Mouse (Mus musculus) E14TG2a.4 (cell line): ENCODE results near the gene Abcd3.
A peak's percentile ranks its signal among the peaks of the same experiment; 100 is the strongest.

Source experiments
- H3K27me3 ChIP-seq: 2 replicates; pipeline ENCODE4 v1.6.1; 2014; ENCODE audit warnings: low read length, control low read depth; ENCODE audit not compliant: insufficient read depth
- H3K36me3 ChIP-seq: 2 replicates; pipeline ENCODE4 v1.6.1; 2014; ENCODE audit warnings: low read length, control low read depth; ENCODE audit not compliant: insufficient read depth
- H3K4me1 ChIP-seq: replicated peaks from 2 replicates; pipeline ENCODE4 v1.6.1; 2014; ENCODE audit warnings: low read depth, low read length, control low read depth
- H3K4me3 ChIP-seq: replicated peaks from 2 replicates; pipeline ENCODE4 v1.5.1; 2014; ENCODE audit warnings: mild to moderate bottlenecking, low read length
- H3K9me3 ChIP-seq: 2 replicates; pipeline ENCODE4 v1.6.1; 2014; ENCODE audit warnings: low read length, control low read depth
- CTCF ChIP-seq: conservative IDR thresholded peaks from 2 replicates; pipeline ENCODE4 v1.5.1; 2014; ENCODE audit warnings: low read length
- NANOG ChIP-seq: IDR thresholded peaks from 2 replicates; pipeline ENCODE4 v1.6.1; 2014; ENCODE audit warnings: borderline replicate concordance, low read length, mixed read lengths
- POU5F1 ChIP-seq: IDR thresholded peaks from 2 replicates; pipeline ENCODE4 v1.6.1; 2014; ENCODE audit warnings: low read length, borderline replicate concordance

The Abcd3 gene

DNA sequence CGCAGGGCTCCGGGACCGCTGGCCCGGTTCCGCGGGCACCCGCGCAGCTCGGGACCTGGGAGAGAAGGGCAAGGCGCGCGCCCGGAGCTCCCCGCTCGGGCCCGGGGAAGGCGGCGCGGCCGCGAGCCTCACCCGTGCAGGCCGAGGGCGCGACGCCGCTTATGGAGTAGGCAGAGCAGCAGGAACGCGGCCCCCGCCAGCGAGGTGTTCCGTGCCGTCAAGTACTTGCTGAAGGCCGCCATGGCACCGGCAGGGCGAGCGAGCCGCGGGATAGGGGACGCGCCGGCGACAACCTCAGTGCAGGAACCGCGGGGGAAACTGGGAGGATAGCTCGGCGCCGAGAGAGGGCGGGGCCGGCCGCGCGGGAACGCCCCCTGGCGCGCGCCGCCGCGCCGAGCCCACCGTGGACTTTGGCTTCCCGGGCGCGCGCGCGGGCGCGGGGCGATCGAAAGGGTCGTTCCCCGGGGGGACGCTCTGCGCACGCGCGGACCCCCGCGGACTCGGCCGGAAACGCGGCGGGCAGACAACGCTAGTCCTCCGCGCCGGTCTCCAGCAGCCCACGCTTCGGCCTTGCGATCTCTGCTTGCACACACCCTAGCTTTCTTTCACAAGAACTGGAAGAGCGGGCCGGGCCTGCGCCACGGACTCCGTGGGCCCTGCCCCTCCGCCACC is at the start of gene Abcd3:
Gene Abcd3, minus strand, starts transcription at position 426 of the 672 bp plus-strand sequence.
- H3K4me3 ChIP-seq: peak within 1 kb of the TSS; percentile 91
- no peaks in the 10 kb centered on the region for H3K36me3 ChIP-seq
- H3K27me3 ChIP-seq: no peaks in the 10 kb centered on the region
- TF ChIP-seq CTCF (no peak), POU5F1 (no peak), NANOG (no peak)
- no peaks in the 10 kb centered on the region for H3K9me3 ChIP-seq
- H3K4me1 ChIP-seq: peaks cover 55% of the 10 kb centered on the region

DNA sequence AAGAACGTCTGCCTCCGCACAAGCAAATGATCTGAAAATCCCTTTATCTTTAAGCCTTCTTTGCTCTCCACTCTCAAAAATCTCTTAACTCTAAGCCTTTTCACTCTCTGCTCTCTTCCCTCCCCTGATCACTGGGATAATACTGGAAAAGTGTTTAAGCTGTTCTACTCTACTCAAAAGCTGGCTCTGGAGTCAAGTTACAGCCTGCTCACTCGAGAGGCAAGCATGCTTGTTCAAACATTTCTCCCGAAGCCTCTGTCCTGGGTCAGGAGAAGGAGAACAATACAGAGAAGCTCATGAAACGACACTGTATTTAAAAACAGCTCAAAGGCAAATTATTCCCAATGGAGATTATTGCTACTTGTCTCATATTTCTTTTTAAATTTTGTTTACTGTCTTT is 44.0 kb upstream of the Abcd3 start:
- no peaks in the 10 kb centered on the region for H3K27me3 ChIP-seq
- H3K4me1 ChIP-seq: no peaks in the 10 kb centered on the region
- TF ChIP-seq POU5F1: no peak
- TF ChIP-seq CTCF: no peak
- no peak for TF ChIP-seq NANOG
- H3K9me3 ChIP-seq: peaks cover 49% of the 10 kb centered on the region
- no peaks in the 10 kb centered on the region for H3K36me3 ChIP-seq
- no peak overlapping the region for H3K4me3 ChIP-seq

DNA sequence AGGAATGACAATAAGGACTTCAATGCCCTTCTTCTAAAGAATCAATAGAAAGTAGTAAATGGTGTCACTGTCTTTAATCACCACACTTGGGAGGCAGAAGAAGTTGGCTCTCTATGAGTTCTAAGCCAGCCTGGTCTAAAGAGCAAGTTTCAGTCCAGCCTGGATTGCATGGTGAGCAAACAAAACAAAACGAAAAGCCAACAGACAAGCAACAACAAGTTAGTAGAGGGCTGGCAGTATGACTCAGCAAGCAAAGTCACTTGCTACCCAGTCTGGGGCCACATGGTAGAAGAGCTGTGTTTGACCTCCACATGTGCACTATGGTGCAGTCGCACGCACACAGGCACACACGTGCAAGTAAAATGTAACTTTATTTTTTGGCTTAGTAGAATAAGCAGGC is 41.0 kb upstream of the Abcd3 start:
- no peaks in the 10 kb centered on the region for H3K4me1 ChIP-seq
- H3K9me3 ChIP-seq: peaks cover 55% of the 10 kb centered on the region
- no peak for TF ChIP-seq NANOG
- no peak for TF ChIP-seq POU5F1
- TF ChIP-seq CTCF: no peak

DNA sequence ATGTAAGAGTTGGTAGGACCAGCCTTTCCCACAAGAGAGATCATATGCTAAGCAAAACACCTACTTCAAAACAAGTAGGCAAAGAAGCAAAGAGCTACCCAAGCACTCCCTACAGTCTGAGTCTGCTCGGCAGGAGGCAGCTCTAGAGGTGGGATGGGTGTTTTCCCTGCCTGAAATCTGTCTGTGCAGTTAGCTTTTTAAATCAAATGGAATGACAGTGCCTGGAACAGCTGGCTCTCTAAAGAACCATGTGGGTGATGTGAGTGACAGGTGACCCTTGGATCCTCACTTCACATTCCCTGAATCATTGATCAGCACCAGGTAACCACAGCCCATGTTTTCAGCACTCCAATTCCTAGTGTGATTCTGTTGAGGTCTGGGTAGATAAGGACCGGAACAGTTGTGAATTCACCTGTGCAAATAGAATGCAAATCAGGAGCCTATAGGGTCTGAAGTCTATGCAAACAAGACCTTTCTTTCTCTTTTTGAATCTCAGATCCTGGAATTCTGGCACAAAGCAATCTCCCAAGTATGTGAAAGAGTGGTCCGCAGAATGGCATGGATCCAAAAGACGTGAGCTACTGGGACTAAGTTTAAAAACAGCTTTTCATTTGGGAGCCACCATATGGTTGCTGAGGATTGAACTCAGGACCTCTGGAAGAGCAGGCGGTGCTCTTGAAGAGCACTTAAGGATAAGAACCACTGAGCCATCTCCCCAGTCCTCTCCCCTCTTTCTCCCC is 38.8 kb upstream of the Abcd3 start:
- Histone ChIP-seq H3K27me3 (no peaks in the 10 kb centered on the region), H3K4me1 (no peaks in the 10 kb centered on the region), H3K36me3 (no peaks in the 10 kb centered on the region), H3K9me3 (peaks cover 39% of the 10 kb centered on the region), H3K4me3 (no peak overlapping the region)
- TF ChIP-seq NANOG: no peak
- no peak for TF ChIP-seq POU5F1
- no peak for TF ChIP-seq CTCF

More for the DNA sequence above, 41.0 kb upstream of the Abcd3 start:
- no peaks in the 10 kb centered on the region for H3K36me3 ChIP-seq
- H3K27me3 ChIP-seq: no peaks in the 10 kb centered on the region
- H3K4me3 ChIP-seq: no peak overlapping the region

DNA sequence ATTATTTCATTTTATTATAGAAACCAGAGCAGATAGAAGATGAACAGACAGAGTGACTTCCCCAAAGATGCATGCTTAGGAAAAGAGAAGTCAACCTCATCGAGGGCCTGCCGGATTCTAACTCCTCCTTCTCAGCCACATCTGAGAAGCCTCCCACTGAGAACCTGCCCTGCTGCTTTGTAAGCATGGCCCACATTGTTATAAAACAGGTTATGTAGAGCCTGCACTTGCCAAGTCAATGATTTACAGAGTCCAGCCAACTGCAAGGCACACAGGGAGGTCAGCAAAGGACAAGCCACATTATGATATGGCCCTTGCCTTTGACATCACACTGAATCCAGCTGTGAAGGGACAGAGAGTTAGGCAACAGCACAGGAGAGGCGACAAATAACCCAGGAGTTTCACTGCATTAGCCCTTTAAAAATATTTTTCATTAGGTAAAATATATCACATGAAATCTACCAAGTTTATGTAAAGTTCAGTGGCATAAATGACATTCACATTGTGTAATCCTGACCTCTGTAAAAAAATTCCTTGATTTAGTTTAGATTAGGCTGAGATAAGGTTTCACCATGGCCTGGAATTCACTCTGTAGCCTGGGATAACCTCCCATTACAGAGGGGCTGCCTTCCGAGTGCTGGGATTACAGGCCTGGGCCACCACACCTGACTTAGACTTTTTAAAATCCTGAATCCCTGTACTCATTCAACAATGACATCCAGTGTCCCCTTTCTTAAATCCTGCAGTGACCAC is 37.1 kb upstream of the Abcd3 start:
- TF ChIP-seq CTCF: no peak
- TF ChIP-seq POU5F1: no peak
- TF ChIP-seq NANOG: no peak
- H3K27me3 ChIP-seq: no peaks in the 10 kb centered on the region
- H3K36me3 ChIP-seq: no peaks in the 10 kb centered on the region
- no peaks in the 10 kb centered on the region; the same call in 1 of the 2 replicates for H3K4me1 ChIP-seq
- H3K4me3 ChIP-seq: no peak overlapping the region
- peaks cover 27% of the 10 kb centered on the region for H3K9me3 ChIP-seq

DNA sequence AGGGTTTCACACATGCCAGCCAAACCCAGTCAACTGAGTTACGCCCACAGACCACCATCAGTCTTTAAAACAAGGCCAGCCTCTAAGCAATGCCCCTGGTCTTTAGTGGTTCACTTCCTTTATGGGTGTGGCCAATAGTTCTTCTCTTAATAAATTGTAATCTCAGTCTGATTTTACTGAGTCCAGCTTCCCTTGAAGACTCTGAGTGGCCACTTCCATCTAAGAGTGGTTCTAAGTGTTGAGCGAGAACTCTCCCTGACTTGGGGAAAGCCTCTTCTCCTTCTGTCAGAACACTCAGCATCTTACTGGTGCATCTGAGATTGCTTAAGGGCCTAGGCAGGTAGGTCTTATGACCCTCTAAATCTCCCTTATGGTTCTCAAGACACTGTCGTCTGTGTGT is 35.9 kb upstream of the Abcd3 start:
- Histone ChIP-seq H3K4me3 (no peak overlapping the region), H3K9me3 (peaks cover 19% of the 10 kb centered on the region), H3K4me1 (no peaks in the 10 kb centered on the region; the same call in 1 of the 2 replicates), H3K27me3 (no peaks in the 10 kb centered on the region), H3K36me3 (no peaks in the 10 kb centered on the region)
- TF ChIP-seq NANOG (no peak), POU5F1 (no peak), CTCF (no peak)

DNA sequence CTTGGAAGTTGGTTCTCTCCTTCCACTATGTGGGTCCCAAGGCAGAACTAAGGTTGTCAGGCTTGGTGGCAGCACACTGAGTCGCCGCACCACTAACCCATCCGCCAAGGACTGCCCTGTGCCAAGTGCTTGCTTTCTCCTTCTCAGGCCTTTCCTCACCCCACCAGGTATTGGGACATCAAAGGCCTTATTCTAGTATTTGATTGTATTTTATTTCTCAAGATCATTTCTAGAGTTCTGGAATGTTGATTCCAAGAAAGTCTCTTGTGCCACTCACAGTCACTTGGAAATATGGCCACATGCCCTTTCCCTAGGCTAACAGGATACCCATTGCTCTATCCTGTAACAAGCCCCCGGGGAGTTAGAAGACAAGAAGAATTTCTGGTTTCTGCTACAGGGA is 35.3 kb upstream of the Abcd3 start:
- TF ChIP-seq POU5F1 (no peak), CTCF (no peak), NANOG (no peak)
- H3K27me3 ChIP-seq: no peaks in the 10 kb centered on the region
- H3K36me3 ChIP-seq: no peaks in the 10 kb centered on the region
- H3K9me3 ChIP-seq: peaks cover 13% of the 10 kb centered on the region
- no peaks in the 10 kb centered on the region; the same call in 1 of the 2 replicates for H3K4me1 ChIP-seq
- no peak overlapping the region for H3K4me3 ChIP-seq

DNA sequence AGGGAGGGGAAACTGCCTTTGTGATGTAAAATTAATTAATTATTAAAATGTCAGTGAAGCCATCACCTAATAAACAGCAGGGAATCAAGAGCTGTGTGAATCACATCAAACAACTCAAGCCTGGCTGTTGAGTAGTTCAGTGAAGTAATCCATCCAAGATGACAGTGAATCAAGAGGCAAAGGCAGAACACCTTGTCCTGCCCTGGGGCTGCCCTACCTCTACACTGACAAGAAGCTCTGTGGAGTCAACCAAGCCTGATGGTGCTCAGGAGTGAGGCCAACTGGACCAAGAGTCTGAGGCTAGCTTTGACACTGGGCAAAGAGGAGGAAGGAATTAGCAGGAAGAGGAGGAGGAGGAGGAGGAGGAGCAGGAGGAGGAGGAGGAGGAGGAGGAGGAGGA is 32.2 kb upstream of the Abcd3 start:
- H3K27me3 ChIP-seq: 0 out of 2 replicates have a peak, but pooled peaks cover 2% of the 10 kb centered on the region
- no peaks in the 10 kb centered on the region for H3K9me3 ChIP-seq
- H3K4me1 ChIP-seq: no peaks in the 10 kb centered on the region; the same call in 1 of the 2 replicates
- TF ChIP-seq NANOG (no peak), POU5F1 (no peak), CTCF (no peak)
- no peak overlapping the region for H3K4me3 ChIP-seq
- no peaks in the 10 kb centered on the region for H3K36me3 ChIP-seq
